Mouse (Mus musculus) T-helper 1 cell (primary cell): ENCODE results near the gene Fgfr2.

ENCODE experiments used
- in situ Hi-C: fragments of 300-600 bp; cut with MboI, MseI; formaldehyde crosslinking; loops from one replicate; pipeline ENCODE4 v1.15.1; 2025; ENCODE audit warnings: high pct_unique_total_duplicates

Gene Fgfr2

GRCm38 (mm10) chr7:130976305-130976935 is 2146.7 kb downstream of the Fgfr2 start:
- in situ Hi-C loops, result no loop called here

GRCm38 (mm10) chr7:130972767-130973166 is 2150.4 kb downstream of the Fgfr2 start:
- in situ Hi-C loops, result no loop called here

- in situ Hi-C loops, result no loop called here
These were observed 2153.6 kb downstream of the Fgfr2 start for GRCm38 (mm10) chr7:130969507-130969906.

GRCm38 (mm10) chr7:130969076-130969475 is 2154.1 kb downstream of the Fgfr2 start:
- in situ Hi-C loops, result no loop called here

- in situ Hi-C loops, result no loop called here
These were observed 2154.6 kb downstream of the Fgfr2 start for GRCm38 (mm10) chr7:130968537-130968936.

- in situ Hi-C loops, result no loop called here
These were observed 2155.2 kb downstream of the Fgfr2 start for GRCm38 (mm10) chr7:130967901-130968300.

- in situ Hi-C loops, result no loop called here
These were observed 2156.3 kb downstream of the Fgfr2 start for GRCm38 (mm10) chr7:130966876-130967275.

GRCm38 (mm10) chr7:130966451-130966850 is 2156.7 kb downstream of the Fgfr2 start:
- in situ Hi-C loops, result no loop called here

GRCm38 (mm10) chr7:130965909-130966365 is 2157.2 kb downstream of the Fgfr2 start:
- in situ Hi-C loops, result no loop called here

GRCm38 (mm10) chr7:130965396-130965795 is 2157.8 kb downstream of the Fgfr2 start:
- in situ Hi-C loops, result no loop called here

GRCm38 (mm10) chr7:130964686-130965085 is 2158.5 kb downstream of the Fgfr2 start:
- in situ Hi-C loops, result no loop called here

GRCm38 (mm10) chr7:130961429-130961828 is 2161.7 kb downstream of the Fgfr2 start:
- in situ Hi-C loops, result no loop called here

GRCm38 (mm10) chr7:130959868-130960267 is 2163.3 kb downstream of the Fgfr2 start:
- in situ Hi-C loops, result no loop called here

GRCm38 (mm10) chr7:130958551-130958950 is 2164.6 kb downstream of the Fgfr2 start:
- in situ Hi-C loops, result no loop called here

GRCm38 (mm10) chr7:130954177-130954601 is 2169.0 kb downstream of the Fgfr2 start:
- in situ Hi-C loops, result no loop called here

GRCm38 (mm10) chr7:130953376-130953775 is 2169.8 kb downstream of the Fgfr2 start:
- in situ Hi-C loops, result no loop called here

- in situ Hi-C loops, result no loop called here
These were observed 2172.1 kb downstream of the Fgfr2 start for GRCm38 (mm10) chr7:130951004-130951403.

GRCm38 (mm10) chr7:130950482-130950881 is 2172.7 kb downstream of the Fgfr2 start:
- in situ Hi-C loops, result no loop called here

- in situ Hi-C loops, result loop anchor here (10.0 kb wide), 1 partner anchor 895 kb away; no protein-coding TSS in a partner anchor
These were observed 2173.8 kb downstream of the Fgfr2 start for GRCm38 (mm10) chr7:130949331-130949751.

GRCm38 (mm10) chr7:130948563-130949208 is 2174.5 kb downstream of the Fgfr2 start:
- in situ Hi-C loops, result loop anchor here (10.0 kb wide), 1 partner anchor 896 kb away; no protein-coding TSS in a partner anchor

- in situ Hi-C loops, result loop anchor here (10.0 kb wide), 1 partner anchor 898 kb away; no protein-coding TSS in a partner anchor
These were observed 2176.8 kb downstream of the Fgfr2 start for GRCm38 (mm10) chr7:130946303-130946702.

GRCm38 (mm10) chr7:130945730-130946129 is 2177.4 kb downstream of the Fgfr2 start:
- in situ Hi-C loops, result loop anchor here (10.0 kb wide), 1 partner anchor 899 kb away; no protein-coding TSS in a partner anchor
